Mouse (Mus musculus) cerebellum, adult 9-10 months (tissue): Measurements from ENCODE around the gene Hsf2bp.
"Not testable (repeated sequence)": the region's sequence is repeated elsewhere in the genome, so short reads cannot be mapped to it uniquely, and the experiment has no call there.

Experiments used
- DNase-seq: peaks from one replicate; pipeline ENCODE4 v3.0.0; 2022

Hsf2bp gene

GRCm38 (mm10) chr17:32035609-32036508, at the start of gene Hsf2bp, which contains the start of gene Rrp1b:
TSS of gene Hsf2bp (minus strand) at chr17:32036349.
TSS of gene Rrp1b (plus strand) at chr17:32036100.
- DNase-seq, result peak; percentile 67

- DNase-seq, result no peak
Observed at GRCm38 (mm10) chr17:32083351-32083750, 47.2 kb upstream of the Hsf2bp start.

DNA sequence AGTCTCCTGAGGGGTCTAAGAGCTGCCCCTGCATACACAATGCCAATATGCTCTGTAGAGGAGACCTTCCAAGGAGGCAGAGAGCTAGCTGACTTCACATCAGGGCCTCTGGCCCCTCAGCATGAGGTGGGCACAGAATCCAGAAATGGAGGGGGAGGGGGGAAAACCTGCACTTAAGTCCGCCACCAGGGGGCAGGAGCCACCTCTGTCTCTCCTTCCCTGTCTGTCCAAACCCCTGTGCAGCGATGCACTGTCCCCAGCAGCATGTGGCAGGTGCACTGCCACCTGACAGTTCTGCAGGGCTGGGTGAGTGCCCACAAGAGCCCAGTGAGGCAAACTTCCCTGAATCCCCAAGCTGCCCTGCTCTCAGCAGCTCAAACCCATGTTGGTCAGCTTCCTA, 39.0 kb upstream of the Hsf2bp start:
- no peak for DNase-seq

GRCm38 (mm10) chr17:32074658-32075057, 38.5 kb upstream of the Hsf2bp start:
- no peak for DNase-seq

GRCm38 (mm10) chr17:32073359-32073758, 37.2 kb upstream of the Hsf2bp start:
- peak; percentile 74 for DNase-seq

DNA sequence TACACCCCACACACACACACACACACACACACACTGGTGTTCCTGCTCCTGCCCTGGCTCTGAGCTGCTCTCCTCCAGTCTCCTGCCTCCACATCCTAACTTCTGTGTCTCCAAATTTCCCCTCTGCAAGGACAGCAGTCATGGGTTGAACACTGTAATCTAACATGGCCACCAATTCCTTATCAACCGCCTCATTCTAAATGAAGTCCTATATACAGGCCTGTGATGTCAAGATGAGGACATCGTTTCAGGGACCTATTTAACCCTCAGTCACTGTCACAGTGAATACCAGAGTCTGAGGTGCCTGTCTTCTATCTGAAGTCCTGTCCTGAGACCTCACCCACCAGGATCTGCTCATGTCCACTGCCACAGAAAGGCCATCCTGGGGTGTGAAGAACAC, 32.7 kb upstream of the Hsf2bp start:
- no peak for DNase-seq

GRCm38 (mm10) chr17:32068381-32068780, 32.2 kb upstream of the Hsf2bp start:
- DNase-seq, result no peak

GRCm38 (mm10) chr17:32067541-32067940, 31.4 kb upstream of the Hsf2bp start:
- no peak for DNase-seq

DNA sequence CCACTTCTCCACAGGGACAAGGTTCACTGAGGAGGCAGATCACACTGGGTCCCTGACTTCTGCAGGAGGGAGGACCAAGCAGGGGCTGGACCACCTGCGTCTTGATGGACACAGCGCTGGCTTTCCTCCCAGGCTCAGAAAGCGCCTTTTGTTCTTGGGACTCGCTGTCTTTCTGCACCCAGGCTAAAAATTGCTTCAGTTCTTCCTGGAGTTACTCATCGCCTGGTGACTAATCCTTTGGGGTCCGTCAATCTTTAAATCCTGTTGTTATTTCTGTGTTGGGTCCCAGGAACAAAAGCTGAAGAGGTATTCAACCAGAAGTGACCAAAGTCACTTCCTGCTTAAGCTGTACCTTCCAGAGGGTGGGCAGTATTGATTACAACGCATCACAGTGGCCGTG, 28.6 kb upstream of the Hsf2bp start:
- not testable (repeated sequence) for DNase-seq

- no peak for DNase-seq
Observed at GRCm38 (mm10) chr17:32063654-32064053, 27.5 kb upstream of the Hsf2bp start.

GRCm38 (mm10) chr17:32061219-32061618, 25.1 kb upstream of the Hsf2bp start:
- no peak for DNase-seq

- no peak for DNase-seq
Observed at GRCm38 (mm10) chr17:32059084-32059483, 22.9 kb upstream of the Hsf2bp start.

GRCm38 (mm10) chr17:32057843-32058242, 21.7 kb upstream of the Hsf2bp start:
- DNase-seq, result no peak

GRCm38 (mm10) chr17:32053677-32054076, 17.5 kb upstream of the Hsf2bp start:
- DNase-seq, result no peak

GRCm38 (mm10) chr17:32052237-32053080, 16.3 kb upstream of the Hsf2bp start:
- DNase-seq, result no peak

GRCm38 (mm10) chr17:32050609-32051008, 14.5 kb upstream of the Hsf2bp start:
- DNase-seq, result no peak

DNA sequence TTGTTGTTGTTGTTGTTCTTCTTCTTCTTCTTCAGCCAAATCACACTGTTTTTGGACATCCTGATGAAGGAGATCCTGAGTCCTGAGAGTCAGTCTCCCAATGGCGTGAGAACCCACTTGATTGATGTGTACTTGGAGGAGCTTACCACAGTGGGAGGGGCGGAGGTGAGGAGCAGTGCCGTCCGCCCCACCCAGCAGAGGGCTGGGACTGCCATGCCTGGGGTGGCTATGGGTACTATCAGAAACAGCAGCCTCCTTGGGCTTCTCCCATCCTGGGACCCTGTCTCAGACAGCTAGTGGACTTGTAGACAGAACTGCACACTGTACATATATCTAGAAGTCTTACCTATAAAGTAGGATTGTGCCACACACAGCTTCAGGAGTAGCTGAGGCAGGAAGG, 13.8 kb upstream of the Hsf2bp start:
- DNase-seq, result no peak

DNA sequence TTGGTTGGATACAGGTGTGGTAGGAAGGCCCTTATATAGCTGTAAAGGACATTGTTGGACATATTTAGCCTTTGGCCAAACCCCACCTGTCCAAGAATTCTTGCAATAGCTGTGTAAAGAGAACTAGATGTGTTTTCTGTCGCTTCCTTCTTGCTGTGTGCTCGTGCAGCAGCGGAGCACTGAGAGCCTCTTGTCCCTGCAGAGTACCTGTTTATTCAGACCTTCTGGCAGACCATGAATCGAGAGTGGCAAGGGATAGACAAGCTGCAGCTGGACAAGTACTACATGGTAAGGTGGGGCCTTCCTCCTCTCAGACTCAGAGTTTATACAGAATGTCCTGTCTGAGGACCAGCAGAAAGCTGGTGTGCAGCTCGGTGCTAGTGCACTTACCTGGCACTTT, 12.2 kb upstream of the Hsf2bp start:
- no peak for DNase-seq

GRCm38 (mm10) chr17:32046541-32046940, 10.4 kb upstream of the Hsf2bp start:
- no peak for DNase-seq

GRCm38 (mm10) chr17:32040263-32040662, 4.1 kb upstream of the Hsf2bp start:
- no peak for DNase-seq

- no peak for DNase-seq
Observed at GRCm38 (mm10) chr17:32036509-32037438, 625 bp upstream of the Hsf2bp start.

DNA sequence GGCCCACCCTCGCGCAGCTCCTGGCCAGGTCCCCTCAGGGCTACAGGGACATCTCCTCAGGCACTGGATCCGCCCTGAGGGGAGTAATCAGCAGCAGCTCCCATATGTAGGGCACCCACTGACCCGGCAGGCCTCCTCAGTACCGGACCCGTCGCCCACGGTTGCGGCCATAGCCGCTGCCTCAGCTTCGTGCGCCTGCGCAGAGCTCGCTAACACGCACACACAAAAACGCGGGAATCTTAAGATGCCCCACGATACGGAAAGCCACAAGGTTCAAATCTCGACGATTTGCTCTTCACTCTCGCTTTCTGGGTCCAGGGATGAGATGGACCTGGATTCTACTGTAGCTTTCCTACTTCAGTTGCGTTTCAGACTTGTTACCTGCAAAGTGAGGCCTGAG, 1.8 kb downstream of the Hsf2bp start:
- no peak for DNase-seq

- no peak for DNase-seq
Observed at GRCm38 (mm10) chr17:32031684-32032083, 4.5 kb downstream of the Hsf2bp start.
